Mouse (Mus musculus): ENCODE measurements around the gene Atraid.
"Not testable (repeated sequence)": the region's sequence is repeated elsewhere in the genome, so short reads cannot be mapped to it uniquely, and the experiment has no call there.

The Atraid gene

GRCm38 (mm10) chr5:31053728-31054127, 5.6 kb downstream of the Atraid start:
- DNase-seq (ENCODE audit: extremely low read depth, insufficient read length, low spot score), result not testable (repeated sequence)

GRCm38 (mm10) chr5:31054261-31055215, 6.4 kb downstream of the Atraid start, which contains the start of gene Cad:
TSS of gene Cad (plus strand) at chr5:31054780.
- DNase-seq (ENCODE audit: extremely low read depth, insufficient read length, low spot score), result peak; percentile 95

GRCm38 (mm10) chr5:31055216-31056140, 7.4 kb downstream of the Atraid start:
- DNase-seq (ENCODE audit: extremely low read depth, insufficient read length, low spot score), result no peak

DNA sequence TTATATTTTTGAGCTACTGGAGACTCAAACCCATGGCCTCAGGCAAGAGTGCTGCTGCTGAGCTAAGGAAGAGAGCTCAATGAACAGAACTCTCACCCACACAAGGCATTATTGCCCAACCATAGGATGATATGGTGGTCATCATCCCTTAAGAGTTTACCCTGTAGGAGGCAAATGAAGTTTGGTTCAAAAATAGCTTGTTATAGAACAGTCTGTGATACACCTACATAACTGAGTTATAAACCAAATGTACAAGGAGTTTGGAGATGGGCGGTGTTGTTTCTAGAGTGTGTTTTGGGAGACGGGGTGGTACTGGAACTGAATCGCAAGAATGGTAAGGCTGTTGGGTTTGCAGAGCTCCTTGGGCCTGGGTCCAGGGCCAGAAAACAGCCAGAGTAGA, 21.7 kb downstream of the Atraid start:
- no peak for DNase-seq (ENCODE audit: extremely low read depth, insufficient read length, low spot score)

GRCm38 (mm10) chr5:31071059-31071458, 22.9 kb downstream of the Atraid start:
- DNase-seq (ENCODE audit: extremely low read depth, insufficient read length, low spot score), result no peak

- no peak for DNase-seq (ENCODE audit: extremely low read depth, insufficient read length, low spot score)
These were observed 23.7 kb downstream of the Atraid start for GRCm38 (mm10) chr5:31071821-31072220.

GRCm38 (mm10) chr5:31073176-31073575, 25.1 kb downstream of the Atraid start:
- no peak for DNase-seq (ENCODE audit: extremely low read depth, insufficient read length, low spot score)

GRCm38 (mm10) chr5:31076346-31076745, 28.2 kb downstream of the Atraid start:
- DNase-seq (ENCODE audit: extremely low read depth, insufficient read length, low spot score), result no peak

DNA sequence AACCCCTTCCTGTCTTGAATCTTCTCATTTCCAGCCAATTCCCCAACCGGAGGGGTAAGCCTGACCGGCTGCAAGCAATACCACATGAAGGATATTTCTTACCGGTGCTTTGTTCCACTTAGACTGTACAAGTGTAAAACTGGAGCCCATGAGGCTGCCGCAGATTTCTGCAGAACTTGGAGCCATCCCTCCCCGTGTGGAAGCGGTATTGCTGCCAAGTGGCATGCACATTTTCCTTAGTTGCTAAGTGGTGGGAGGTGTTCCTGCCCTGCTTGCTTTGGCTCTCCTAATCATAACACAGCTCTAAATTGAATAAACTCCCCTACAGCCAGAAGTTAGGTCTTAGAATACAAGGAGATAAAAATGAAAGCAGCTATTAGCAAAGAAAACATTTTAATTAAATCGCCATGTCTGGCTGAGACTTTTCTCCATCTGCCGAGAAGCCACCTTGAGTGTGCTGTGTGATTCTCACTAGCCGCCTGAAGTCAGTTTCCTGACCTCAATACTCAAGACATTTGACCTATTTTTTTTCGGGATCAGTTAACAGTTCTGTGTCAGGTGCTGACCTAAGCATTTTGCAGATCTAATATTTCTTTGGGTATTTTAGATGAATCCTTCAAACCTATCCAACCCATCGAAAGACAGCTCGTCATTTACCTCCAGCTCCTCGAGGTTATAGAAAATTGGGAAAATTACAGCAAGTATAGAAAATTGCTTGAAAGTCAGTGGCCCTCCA, 32.1 kb downstream of the Atraid start:
- no peak for DNase-seq (ENCODE audit: extremely low read depth, insufficient read length, low spot score)

GRCm38 (mm10) chr5:31080795-31081164, 32.7 kb downstream of the Atraid start:
- no peak for DNase-seq (ENCODE audit: extremely low read depth, insufficient read length, low spot score)

GRCm38 (mm10) chr5:31081386-31081785, 33.3 kb downstream of the Atraid start:
- DNase-seq (ENCODE audit: extremely low read depth, insufficient read length, low spot score), result peak; percentile 28

DNA sequence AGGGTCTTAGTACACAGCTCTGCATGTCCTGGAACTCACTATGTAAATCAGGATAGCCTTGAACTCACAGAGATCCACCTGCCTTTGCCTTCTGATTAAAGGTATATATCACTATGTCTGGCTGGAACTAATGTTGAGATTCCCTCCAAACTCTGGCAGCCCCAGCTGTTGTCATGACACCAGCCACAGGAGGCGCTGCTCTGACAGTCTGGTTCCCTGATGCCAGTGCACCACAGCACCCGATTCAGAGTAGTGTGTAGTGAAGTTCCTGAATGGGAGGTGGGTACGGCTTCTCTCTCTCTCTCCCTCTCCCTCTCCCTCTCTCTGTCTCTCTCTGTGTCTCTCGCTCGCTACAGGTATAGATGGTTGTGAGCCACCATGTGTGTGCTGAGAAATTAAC, 34.2 kb downstream of the Atraid start:
- DNase-seq (ENCODE audit: extremely low read depth, insufficient read length, low spot score), result no peak

DNA sequence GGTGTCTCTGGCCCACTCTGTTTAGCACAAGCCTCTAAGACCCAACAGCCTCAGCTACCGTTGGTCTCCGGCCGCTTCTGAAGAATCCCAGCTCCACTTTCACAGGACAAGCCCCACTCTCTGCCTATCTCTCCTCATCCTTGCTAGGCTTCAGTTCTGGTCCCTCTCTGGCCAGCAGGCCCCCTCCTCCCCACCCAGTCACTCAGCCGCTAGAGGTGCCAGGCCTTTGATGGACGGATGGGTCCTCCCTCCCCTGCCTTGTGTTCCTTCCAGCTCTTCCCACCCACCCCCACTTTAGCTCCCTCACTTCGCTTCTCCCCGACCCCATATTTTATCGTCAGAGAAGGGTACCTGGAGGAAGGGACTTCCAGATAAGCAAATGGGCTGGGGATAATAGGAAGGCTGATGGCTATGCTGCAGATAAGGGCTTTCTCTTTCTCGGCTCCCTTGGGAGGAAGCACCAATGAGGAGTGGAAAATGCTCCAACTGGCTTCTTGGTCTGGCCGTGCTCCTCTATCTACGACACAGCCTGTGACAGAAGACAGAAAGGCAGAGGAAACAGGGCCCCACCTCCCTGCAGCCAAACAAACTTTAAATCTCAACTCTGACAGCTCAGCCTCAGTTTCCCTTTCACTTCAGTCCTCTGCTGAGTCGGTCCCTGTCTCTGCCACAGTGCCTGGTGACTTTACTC, 35.0 kb downstream of the Atraid start:
- DNase-seq (ENCODE audit: extremely low read depth, insufficient read length, low spot score), result no peak

DNA sequence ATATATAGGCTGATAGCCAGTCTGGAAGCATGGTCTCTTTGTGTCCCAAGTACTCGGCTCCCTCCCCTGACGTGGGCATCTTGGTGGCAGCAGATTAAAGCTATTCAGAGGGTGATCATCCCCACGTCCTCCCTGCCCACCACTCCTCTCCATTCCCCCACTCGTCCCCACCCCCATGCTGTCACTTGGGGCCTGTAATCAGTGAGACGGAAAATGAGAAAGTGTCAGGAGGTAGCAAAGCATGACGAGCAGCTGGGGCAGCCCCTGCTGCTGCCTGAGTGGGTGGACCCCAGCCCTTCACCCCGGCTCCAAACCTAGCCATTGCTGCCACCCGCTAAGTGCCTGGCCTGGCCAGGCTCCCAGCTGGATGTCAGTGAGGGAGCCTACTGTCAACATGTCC, 35.8 kb downstream of the Atraid start:
- DNase-seq (ENCODE audit: extremely low read depth, insufficient read length, low spot score), result no peak

GRCm38 (mm10) chr5:31086606-31087005, 38.5 kb downstream of the Atraid start:
- peak; percentile 38 for DNase-seq (ENCODE audit: extremely low read depth, insufficient read length, low spot score)

DNA sequence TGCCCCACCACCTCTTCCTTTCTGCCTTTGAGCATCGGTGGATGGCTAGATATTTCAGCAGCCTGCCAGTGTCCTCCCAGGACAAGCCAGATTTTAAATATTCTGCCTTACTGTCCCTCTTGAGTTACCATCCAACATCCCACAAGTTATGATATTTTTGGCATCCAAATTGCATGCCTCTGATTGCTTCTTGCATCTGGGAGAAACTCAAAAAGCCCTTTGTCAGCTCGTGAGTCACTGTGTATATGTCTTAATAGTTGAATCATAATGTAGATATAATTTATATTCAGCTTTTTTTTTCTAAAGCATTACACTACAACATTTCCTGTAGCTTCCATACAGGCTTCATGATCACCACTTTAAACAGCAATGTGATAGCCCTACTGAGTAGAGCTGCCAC, 39.0 kb downstream of the Atraid start:
- no peak for DNase-seq (ENCODE audit: extremely low read depth, insufficient read length, low spot score)

DNA sequence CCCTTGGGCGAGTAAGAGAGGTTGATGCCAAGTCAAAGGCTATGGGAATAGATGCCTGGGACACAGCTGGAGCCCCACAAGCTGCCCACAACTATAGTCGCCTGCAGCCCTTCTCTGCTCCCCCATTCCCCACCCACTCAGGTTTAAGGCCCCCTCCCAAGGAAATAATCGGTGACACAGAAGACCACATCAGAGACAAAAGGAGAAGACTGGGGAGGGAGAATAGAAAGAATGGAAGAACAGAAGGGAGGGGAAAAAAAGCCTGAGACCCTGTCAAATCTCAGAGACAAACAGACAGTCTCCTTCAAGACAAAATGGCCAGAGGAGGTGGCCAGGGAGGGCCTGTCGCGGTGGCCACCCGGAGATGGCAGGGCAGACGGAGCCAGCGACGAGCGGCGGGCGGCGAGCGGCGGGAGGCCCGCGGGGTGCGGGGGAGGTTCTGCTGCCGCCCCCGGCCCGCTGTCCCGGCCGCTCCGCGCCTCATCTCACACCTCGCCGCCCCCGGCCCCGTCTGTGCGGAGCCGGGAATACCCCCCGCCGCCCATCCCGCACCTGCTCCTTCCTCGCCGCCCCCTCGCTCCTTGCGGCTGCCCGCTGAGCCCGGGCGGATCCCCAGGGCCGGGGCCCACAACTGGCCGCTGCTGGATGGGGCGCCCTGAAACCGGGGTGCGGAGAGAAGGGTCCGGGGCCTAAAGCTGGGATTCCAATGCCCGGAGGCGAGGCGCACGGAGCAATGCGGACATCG, 44.3 kb downstream of the Atraid start:
- no peak for DNase-seq (ENCODE audit: extremely low read depth, insufficient read length, low spot score)

- DNase-seq (ENCODE audit: extremely low read depth, insufficient read length, low spot score), result no peak
These were observed 45.3 kb downstream of the Atraid start for GRCm38 (mm10) chr5:31093151-31094041.
